Mouse (Mus musculus) small intestine, adult 2 months (tissue): Measurements from ENCODE around the gene Lmx1a.

Source experiments
- CTCF ChIP-seq: fragments of 200-500 bp; IDR thresholded peaks from 2 replicates; pipeline ENCODE4 v1.5.1; 2012; ENCODE audit warnings: low read depth, mild to moderate bottlenecking, control low read depth, inconsistent platforms, low read length, moderate library complexity, mixed read lengths; ENCODE audit not compliant: insufficient replicate concordance, insufficient read length; ENCODE audit errors: extremely low read depth
- POLR2A ChIP-seq: fragments of 200-500 bp; IDR thresholded peaks from 2 replicates; pipeline ENCODE4 v1.6.1; 2012; ENCODE audit warnings: low read depth, mild to moderate bottlenecking, control low read depth, inconsistent platforms, low read length, moderate library complexity

GRCm38 (mm10) chr1:167888816-167889215, 199.8 kb downstream of the Lmx1a start:
- TF ChIP-seq CTCF (no peak), POLR2A (no peak)
